Mouse (Mus musculus) ES-E14 (cell line): ENCODE data around the gene Rps6ka1.

Source experiments
- CHD2 ChIP-seq: IDR thresholded peaks from 2 replicates; pipeline ENCODE4 v1.6.1; 2014; ENCODE audit warnings: mild to moderate bottlenecking, low read depth, low read length, inconsistent platforms
- HCFC1 ChIP-seq: IDR thresholded peaks from 2 replicates; pipeline ENCODE4 v1.6.1; 2012; ENCODE audit warnings: low read length, inconsistent platforms, borderline replicate concordance; ENCODE audit not compliant: insufficient read depth
- MAFK ChIP-seq: IDR thresholded peaks from 2 replicates; pipeline ENCODE4 v1.6.1; 2014; ENCODE audit warnings: mild to moderate bottlenecking, low read depth, low read length, inconsistent platforms; ENCODE audit not compliant: insufficient read depth
- ZC3H11A ChIP-seq: IDR thresholded peaks from 2 replicates; pipeline ENCODE4 v1.6.1; 2012; ENCODE audit warnings: low read depth, mild to moderate bottlenecking, inconsistent platforms, low read length, borderline replicate concordance

DNA sequence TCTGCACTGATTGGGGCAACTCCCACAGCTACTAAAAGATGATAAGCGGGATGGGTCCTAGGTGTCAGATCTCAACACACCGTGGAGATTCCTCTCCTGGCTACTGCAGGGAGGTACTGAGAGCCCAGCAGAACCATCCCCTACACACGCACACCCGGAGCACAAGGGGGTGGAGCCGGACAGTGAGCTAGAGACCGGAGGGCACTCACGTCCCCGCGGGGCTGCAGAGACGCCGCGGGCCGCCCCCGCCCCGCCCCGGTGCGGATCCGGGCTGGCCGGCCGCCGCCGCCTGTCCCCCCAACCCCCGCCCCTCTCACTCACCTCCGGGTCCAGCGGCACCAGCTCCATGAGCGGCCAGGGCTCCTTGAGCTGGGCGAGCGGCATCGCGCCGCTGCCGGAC is 348 bp downstream of the Rps6ka1 start:
- no peak for TF ChIP-seq CHD2
- no peak for TF ChIP-seq MAFK
- TF ChIP-seq ZC3H11A = no peak
- TF ChIP-seq HCFC1 = no peak
